Mouse (Mus musculus): ENCODE measurements around the gene Kcnab1. TPM values are rescaled to one million over a fixed set of nuclear protein-coding genes. Genes with fewer than 3 reads are reported as not detected.

The Kcnab1 gene
- polyA plus RNA-seq, 1 experiment from 2014 or later, result 1.2 TPM

- no peak for DNase-seq (ENCODE audit: low spot score)
- WGBS, result 68% methylated on average over 4 of the region's 4 CpGs
- H3K4me3 ChIP-seq (ENCODE audit: low read depth, low read length), result no peak overlapping the region
- H3K9me3 ChIP-seq (ENCODE audit: control insufficient read depth, low read length), result no peaks in the 10 kb centered on the region
- no peak overlapping the region for H3K4me2 ChIP-seq (replicated peaks; ENCODE audit: low read depth)
- TF ChIP-seq EP300 (optimal IDR thresholded peaks at IDR 0.05) (no peak), CTCF (IDR thresholded peaks at IDR 0.05; ENCODE audit: low read depth) (no peak)
- H3K27ac ChIP-seq (replicated peaks), result no peak overlapping the region
- no peak overlapping the region for H3K9ac ChIP-seq (ENCODE audit: low read length)
- H3K36me3 ChIP-seq (ENCODE audit: control insufficient read depth, insufficient read depth, low read length), result no peaks in the 10 kb centered on the region
- no peaks in the 10 kb centered on the region for H3K4me1 ChIP-seq (replicated peaks; ENCODE audit: control insufficient read depth, insufficient read depth)
- H3K27me3 ChIP-seq (ENCODE audit: control insufficient read depth, insufficient read depth, low read length), result no peaks in the 10 kb centered on the region
- ATAC-seq (ENCODE audit: low FRiP score, low TSS enrichment), result no peak
Observed at GRCm38 (mm10) chr3:65396835-65397504, 287.8 kb downstream of the Kcnab1 start.

GRCm38 (mm10) chr3:65397566-65397965 is 288.4 kb downstream of the Kcnab1 start:
- ATAC-seq (ENCODE audit: low FRiP score, low TSS enrichment) (no peak), DNase-seq (ENCODE audit: low spot score) (no peak)
- H3K36me3 ChIP-seq (ENCODE audit: control insufficient read depth, insufficient read depth, low read length), result no peaks in the 10 kb centered on the region
- no peaks in the 10 kb centered on the region for H3K4me1 ChIP-seq (replicated peaks; ENCODE audit: control insufficient read depth, insufficient read depth)
- no peak overlapping the region for H3K4me3 ChIP-seq (ENCODE audit: low read depth, low read length)
- WGBS, result 89% methylated on average over 3 of the region's 3 CpGs
- H3K27me3 ChIP-seq (ENCODE audit: control insufficient read depth, insufficient read depth, low read length), result no peaks in the 10 kb centered on the region
- no peaks in the 10 kb centered on the region for H3K9me3 ChIP-seq (ENCODE audit: control insufficient read depth, low read length)
- H3K9ac ChIP-seq (ENCODE audit: low read length), result no peak overlapping the region
- H3K4me2 ChIP-seq (replicated peaks; ENCODE audit: low read depth), result no peak overlapping the region
- TF ChIP-seq CTCF (IDR thresholded peaks at IDR 0.05; ENCODE audit: low read depth), result no peak
- TF ChIP-seq EP300 (optimal IDR thresholded peaks at IDR 0.05), result no peak
- no peak overlapping the region for H3K27ac ChIP-seq (replicated peaks)

GRCm38 (mm10) chr3:65405781-65406180 is 296.6 kb downstream of the Kcnab1 start:
- H3K4me1 ChIP-seq (replicated peaks; ENCODE audit: control insufficient read depth, insufficient read depth), result no peaks in the 10 kb centered on the region
- no peak overlapping the region for H3K9ac ChIP-seq (ENCODE audit: low read length)
- H3K4me2 ChIP-seq (replicated peaks; ENCODE audit: low read depth), result no peak overlapping the region
- H3K27me3 ChIP-seq (ENCODE audit: control insufficient read depth, insufficient read depth, low read length), result no peaks in the 10 kb centered on the region
- TF ChIP-seq CTCF (IDR thresholded peaks at IDR 0.05; ENCODE audit: low read depth) (no peak), EP300 (optimal IDR thresholded peaks at IDR 0.05) (no peak)
- DNase-seq (ENCODE audit: low spot score) (no peak), ATAC-seq (ENCODE audit: low FRiP score, low TSS enrichment) (no peak)
- no peak overlapping the region for H3K4me3 ChIP-seq (ENCODE audit: low read depth, low read length)
- H3K27ac ChIP-seq (replicated peaks), result no peak overlapping the region
- no peaks in the 10 kb centered on the region for H3K36me3 ChIP-seq (ENCODE audit: control insufficient read depth, insufficient read depth, low read length)
- 73% methylated on average over 4 of the region's 4 CpGs for WGBS
- H3K9me3 ChIP-seq (ENCODE audit: control insufficient read depth, low read length), result no peaks in the 10 kb centered on the region

- DNase-seq (ENCODE audit: low spot score), result no peak
- Histone ChIP-seq H3K27ac (replicated peaks) (no peak overlapping the region), H3K9ac (ENCODE audit: low read length) (no peak overlapping the region), H3K27me3 (ENCODE audit: control insufficient read depth, insufficient read depth, low read length) (no peaks in the 10 kb centered on the region), H3K4me1 (replicated peaks; ENCODE audit: control insufficient read depth, insufficient read depth) (no peaks in the 10 kb centered on the region), H3K9me3 (ENCODE audit: control insufficient read depth, low read length) (no peaks in the 10 kb centered on the region), H3K4me3 (ENCODE audit: low read depth, low read length) (no peak overlapping the region), H3K4me2 (replicated peaks; ENCODE audit: low read depth) (no peak overlapping the region), H3K36me3 (ENCODE audit: control insufficient read depth, insufficient read depth, low read length) (no peaks in the 10 kb centered on the region)
- ATAC-seq (ENCODE audit: low FRiP score, low TSS enrichment), result no peak
- TF ChIP-seq EP300 (optimal IDR thresholded peaks at IDR 0.05), result no peak
- no peak for TF ChIP-seq CTCF (IDR thresholded peaks at IDR 0.05; ENCODE audit: low read depth)
Observed at GRCm38 (mm10) chr3:65407891-65408290, 298.7 kb downstream of the Kcnab1 start.

- TF ChIP-seq EP300 (optimal IDR thresholded peaks at IDR 0.05) (no peak), CTCF (IDR thresholded peaks at IDR 0.05; ENCODE audit: low read depth) (no peak)
- ATAC-seq (ENCODE audit: low FRiP score, low TSS enrichment) (no peak), DNase-seq (ENCODE audit: low spot score) (no peak)
- Histone ChIP-seq H3K4me1 (replicated peaks; ENCODE audit: control insufficient read depth, insufficient read depth) (no peaks in the 10 kb centered on the region), H3K27ac (replicated peaks) (no peak overlapping the region), H3K4me2 (replicated peaks; ENCODE audit: low read depth) (no peak overlapping the region), H3K36me3 (ENCODE audit: control insufficient read depth, insufficient read depth, low read length) (no peaks in the 10 kb centered on the region), H3K9ac (ENCODE audit: low read length) (no peak overlapping the region), H3K27me3 (ENCODE audit: control insufficient read depth, insufficient read depth, low read length) (no peaks in the 10 kb centered on the region), H3K9me3 (ENCODE audit: control insufficient read depth, low read length) (no peaks in the 10 kb centered on the region), H3K4me3 (ENCODE audit: low read depth, low read length) (no peak overlapping the region)
Observed at GRCm38 (mm10) chr3:65416571-65416970, 307.4 kb downstream of the Kcnab1 start.

GRCm38 (mm10) chr3:65417913-65418594 is 308.9 kb downstream of the Kcnab1 start:
- ATAC-seq (ENCODE audit: low FRiP score, low TSS enrichment) (no peak), DNase-seq (ENCODE audit: low spot score) (no peak)
- Histone ChIP-seq H3K36me3 (ENCODE audit: control insufficient read depth, insufficient read depth, low read length) (no peaks in the 10 kb centered on the region), H3K4me3 (ENCODE audit: low read depth, low read length) (no peak overlapping the region), H3K4me1 (replicated peaks; ENCODE audit: control insufficient read depth, insufficient read depth) (no peaks in the 10 kb centered on the region), H3K27ac (replicated peaks) (no peak overlapping the region), H3K9me3 (ENCODE audit: control insufficient read depth, low read length) (no peaks in the 10 kb centered on the region), H3K27me3 (ENCODE audit: control insufficient read depth, insufficient read depth, low read length) (no peaks in the 10 kb centered on the region), H3K9ac (ENCODE audit: low read length) (no peak overlapping the region), H3K4me2 (replicated peaks; ENCODE audit: low read depth) (no peak overlapping the region)
- 52% methylated on average over 5 of the region's 5 CpGs for WGBS
- TF ChIP-seq CTCF (IDR thresholded peaks at IDR 0.05; ENCODE audit: low read depth) (no peak), EP300 (optimal IDR thresholded peaks at IDR 0.05) (no peak)

All from stomach, postnatal 0 days (tissue).